Mouse (Mus musculus) embryonic facial prominence, embryonic 13.5 days (tissue): ENCODE results near the gene Exph5. TPM values are rescaled to one million over a fixed set of nuclear protein-coding genes. Genes with fewer than 3 reads are reported as not detected.

Experiments
- ATAC-seq: fragments of 200-750 bp; cut with Nextera tagmentation; 2 replicates; pipeline ENCODE4 v1.8.0; 2017; ENCODE audit warnings: low read depth; ENCODE audit not compliant: insufficient number of reproducible peaks, insufficient read depth, low FRiP score, low TSS enrichment
- H3K27ac ChIP-seq: fragments of 300-500 bp; sonication (generic); 2 replicates; pipeline ENCODE4 v1.5.1; 2015; ENCODE audit warnings: moderate library complexity, mild to moderate bottlenecking, inconsistent platforms
- H3K27me3 ChIP-seq: fragments of 300-500 bp; sonication (generic); 2 replicates; pipeline ENCODE4 v1.6.1; 2015; ENCODE audit warnings: mild to moderate bottlenecking, inconsistent platforms
- H3K36me3 ChIP-seq: fragments of 300-500 bp; sonication (generic); 2 replicates; pipeline ENCODE4 v1.6.1; 2015; ENCODE audit warnings: mild to moderate bottlenecking, inconsistent platforms
- H3K4me1 ChIP-seq: fragments of 300-500 bp; sonication (generic); 2 replicates; pipeline ENCODE4 v1.6.1; 2015; ENCODE audit warnings: inconsistent platforms
- H3K4me2 ChIP-seq: fragments of 300-500 bp; sonication (generic); 2 replicates; pipeline ENCODE4 v1.6.1; 2015; ENCODE audit warnings: moderate library complexity, mild to moderate bottlenecking, inconsistent platforms
- H3K4me3 ChIP-seq: fragments of 300-500 bp; sonication (generic); 2 replicates; pipeline ENCODE4 v1.5.1; 2015; ENCODE audit warnings: mild to moderate bottlenecking, inconsistent platforms
- H3K9ac ChIP-seq: fragments of 300-500 bp; sonication (generic); 2 replicates; pipeline ENCODE4 v1.6.1; 2015; ENCODE audit warnings: mild to moderate bottlenecking, inconsistent platforms
- H3K9me3 ChIP-seq: fragments of 300-500 bp; sonication (generic); 2 replicates; pipeline ENCODE4 v1.6.1; 2016; ENCODE audit warnings: inconsistent platforms
- WGBS: fragments of 180-500 bp; shearing (Covaris S2); methylation state at CpG from one replicate; pipeline ENCODE4 v1.1.7; 2015; ENCODE audit warnings: mixed read lengths; 5-methylcytosine and 5-hydroxymethylcytosine counted together
- polyA plus RNA-seq: library from polyadenylated mRNA; unstranded; fragments of >200 nt; fragmentation: Nextera tagmentation; extraction: Ambion mirVana; gene quantifications from 2 replicates; pipeline ENCODE4 v1.2.1, GENCODE M21; 2015

Exph5 gene
- 1.5 and 1.6 TPM in 2 replicates for polyA plus RNA-seq

DNA sequence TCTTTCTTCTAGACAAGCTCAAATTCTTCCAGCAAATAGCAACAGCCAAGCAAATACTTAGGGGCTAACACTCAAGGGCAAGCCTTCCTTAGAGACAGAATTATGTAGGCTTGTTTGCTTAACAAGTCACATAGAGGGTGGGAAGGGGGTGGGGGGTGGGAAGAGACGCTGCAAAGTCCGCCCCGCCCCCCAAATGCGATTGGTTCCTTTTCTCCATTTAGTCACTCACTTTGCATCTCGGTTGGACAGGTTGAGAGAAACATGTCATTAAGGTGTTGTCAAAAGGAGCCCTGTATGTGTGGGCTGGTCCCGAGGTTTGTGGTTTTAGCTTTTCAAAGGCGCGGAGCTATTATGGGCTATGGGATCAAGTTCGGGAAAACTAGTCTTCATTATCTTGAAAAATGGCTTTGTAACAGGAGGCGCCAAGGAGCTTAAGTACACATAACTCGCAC lies at the start of gene Exph5:
TSS of gene Exph5 (plus strand) at position 402 of the 452 bp plus-strand sequence.
- peak within 1 kb of the TSS; percentile 41 for H3K4me3 ChIP-seq
- H3K27ac ChIP-seq, result peak within 1 kb of the TSS; percentile 28; the same call in 1 of the 2 replicates
- WGBS, result under 1% methylated on average over 11 of the region's 11 CpGs
- peaks cover 11% of the 10 kb centered on the region; the same call in 1 of the 2 replicates for H3K4me1 ChIP-seq
- H3K9me3 ChIP-seq, result no peaks in the 10 kb centered on the region
- H3K27me3 ChIP-seq, result peaks cover 20% of the 10 kb centered on the region
- no peaks in the 10 kb centered on the region for H3K36me3 ChIP-seq
- peak within 1 kb of the TSS; percentile 23 for H3K9ac ChIP-seq
- H3K4me2 ChIP-seq, result peak within 1 kb of the TSS; percentile 62
- peak; percentile 83 for ATAC-seq

DNA sequence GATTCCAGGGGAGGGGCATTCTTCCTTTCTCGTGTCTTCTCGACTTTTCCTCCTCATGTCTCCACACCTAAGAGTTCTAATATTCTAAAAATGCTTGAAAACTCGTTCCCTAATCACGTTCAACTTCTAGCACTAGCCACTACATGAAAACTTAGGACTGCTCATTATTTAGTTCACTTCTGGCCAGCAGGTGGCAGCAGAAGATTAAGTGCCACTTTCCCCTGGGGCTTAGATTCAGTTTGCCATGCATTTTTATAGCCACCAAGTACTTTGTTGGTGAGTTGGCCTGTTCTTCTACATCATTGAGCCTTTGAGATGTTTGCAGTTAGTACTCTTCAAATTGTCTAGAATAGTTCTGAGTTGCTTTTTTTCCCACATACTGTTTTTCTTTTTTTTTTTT lies 47.1 kb upstream of the Exph5 start:
- Histone ChIP-seq H3K9me3 (no peaks in the 10 kb centered on the region), H3K4me1 (peaks cover 15% of the 10 kb centered on the region), H3K4me3 (no peak overlapping the region), H3K4me2 (no peak overlapping the region), H3K27ac (no peak overlapping the region), H3K27me3 (no peaks in the 10 kb centered on the region), H3K9ac (no peak overlapping the region), H3K36me3 (no peaks in the 10 kb centered on the region)
- WGBS, result 4% methylated on average over 4 of the region's 4 CpGs
- no peak for ATAC-seq

DNA sequence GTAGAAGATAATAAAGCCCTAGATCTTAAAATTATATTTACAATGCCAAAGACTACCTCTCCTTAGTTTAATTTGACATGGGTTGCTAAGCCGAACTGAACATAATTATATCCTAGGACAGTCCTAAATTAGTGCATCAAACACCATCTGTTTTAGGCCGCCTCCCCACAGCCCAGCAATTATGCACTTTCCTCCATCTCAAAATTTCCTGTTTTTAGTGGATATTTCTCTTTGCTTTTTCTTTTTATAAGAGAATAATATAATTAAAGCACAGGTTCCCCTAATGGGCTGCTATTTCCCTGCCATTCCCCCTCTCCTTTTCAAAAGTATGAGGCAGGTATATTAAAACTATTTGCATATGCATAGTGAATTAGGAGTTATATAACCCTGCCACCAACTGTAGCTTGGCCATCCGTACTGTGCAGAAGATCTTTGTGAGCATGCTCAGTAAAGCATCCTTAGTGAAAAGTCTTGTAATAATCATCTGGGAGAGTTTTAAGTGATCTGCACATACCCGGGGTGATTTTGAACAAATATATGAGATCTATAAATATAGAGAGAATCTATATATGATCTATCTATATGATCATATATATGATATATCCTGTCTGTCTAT lies 44.7 kb upstream of the Exph5 start:
- Histone ChIP-seq H3K4me2 (no peak overlapping the region), H3K9me3 (no peaks in the 10 kb centered on the region), H3K4me1 (peaks cover 15% of the 10 kb centered on the region), H3K36me3 (no peaks in the 10 kb centered on the region), H3K9ac (no peak overlapping the region), H3K27me3 (no peaks in the 10 kb centered on the region), H3K27ac (no peak overlapping the region), H3K4me3 (no peak overlapping the region)
- 73% methylated on average over 4 of the region's 4 CpGs for WGBS
- no peak for ATAC-seq

DNA sequence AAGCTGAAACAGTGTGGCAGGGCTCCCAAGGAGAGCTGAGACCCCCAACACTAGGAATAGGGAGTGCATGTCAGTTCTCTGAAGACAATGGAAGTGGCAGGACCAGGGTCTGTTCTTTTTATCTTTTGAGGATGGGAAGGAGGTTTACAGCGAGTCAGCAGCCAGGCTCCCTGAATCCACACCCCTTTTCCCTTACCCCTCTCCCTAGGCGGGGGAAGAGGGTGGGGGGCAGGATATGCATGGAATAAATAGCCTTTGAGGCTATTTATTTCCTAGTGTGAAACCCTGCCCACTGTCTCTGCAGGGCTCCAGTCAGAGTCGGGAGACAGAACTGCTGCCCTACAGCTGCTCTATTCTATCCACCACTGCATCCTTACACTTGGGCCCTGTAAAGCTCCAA lies 43.7 kb upstream of the Exph5 start:
- H3K9ac ChIP-seq, result peak overlapping the region; percentile 16; the same call in 1 of the 2 replicates
- no peaks in the 10 kb centered on the region for H3K9me3 ChIP-seq
- 7% methylated on average over 3 of the region's 3 CpGs for WGBS
- no peaks in the 10 kb centered on the region for H3K27me3 ChIP-seq
- ATAC-seq, result no peak
- no peaks in the 10 kb centered on the region for H3K36me3 ChIP-seq
- H3K27ac ChIP-seq, result peak overlapping the region; percentile 68
- peaks cover 15% of the 10 kb centered on the region for H3K4me1 ChIP-seq
- H3K4me3 ChIP-seq, result no peak overlapping the region
- H3K4me2 ChIP-seq, result peak overlapping the region; percentile 20; the same call in 1 of the 2 replicates

DNA sequence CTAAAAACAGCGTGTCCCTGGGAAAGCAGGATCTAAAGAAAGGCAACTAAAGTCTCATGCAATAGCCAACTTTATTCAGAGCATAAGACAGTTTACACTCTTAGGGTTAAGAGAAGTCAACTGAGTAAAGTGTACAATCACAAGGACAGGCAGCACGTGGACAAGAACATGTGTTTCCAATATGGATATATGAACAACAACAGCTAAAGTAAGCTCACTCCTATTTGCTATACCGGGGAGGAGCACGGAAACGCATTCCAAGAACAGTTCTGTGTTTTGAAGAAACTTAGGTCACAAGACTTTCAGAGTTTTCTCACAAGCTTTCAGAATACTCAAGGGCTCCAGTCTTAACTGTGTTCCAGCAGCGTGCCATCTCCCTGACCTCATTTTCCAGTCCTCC lies 43.3 kb upstream of the Exph5 start:
- 22% methylated on average over 6 of the region's 6 CpGs for WGBS
- Histone ChIP-seq H3K36me3 (no peaks in the 10 kb centered on the region), H3K27me3 (no peaks in the 10 kb centered on the region), H3K4me1 (peaks cover 15% of the 10 kb centered on the region), H3K27ac (peak overlapping the region; percentile 68), H3K9ac (peak overlapping the region; percentile 16; the same call in 1 of the 2 replicates), H3K9me3 (no peaks in the 10 kb centered on the region), H3K4me3 (no peak overlapping the region), H3K4me2 (peak overlapping the region; percentile 20; the same call in 1 of the 2 replicates)
- no peak for ATAC-seq

DNA sequence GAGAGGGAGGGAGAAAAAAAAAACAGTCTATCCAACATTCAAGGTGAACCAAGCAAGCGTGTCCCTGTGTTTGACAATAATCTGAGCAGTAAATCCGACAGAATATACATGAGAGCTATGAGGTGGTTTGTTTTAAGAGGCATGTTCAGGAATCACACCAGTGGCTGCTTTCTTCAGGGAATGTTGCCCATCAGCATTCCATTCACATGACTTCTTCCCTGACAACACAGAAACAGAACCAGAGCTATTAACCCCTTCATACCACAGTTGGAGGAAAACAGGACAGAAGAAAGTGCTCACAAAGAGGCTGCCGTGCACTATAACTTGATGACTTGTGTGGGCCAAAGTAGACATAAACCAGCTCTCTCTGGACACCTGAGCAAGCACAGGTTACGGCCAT lies 37.1 kb upstream of the Exph5 start:
- no peak for ATAC-seq
- H3K4me1 ChIP-seq, result no peaks in the 10 kb centered on the region
- 62% methylated on average over 4 of the region's 4 CpGs for WGBS

DNA sequence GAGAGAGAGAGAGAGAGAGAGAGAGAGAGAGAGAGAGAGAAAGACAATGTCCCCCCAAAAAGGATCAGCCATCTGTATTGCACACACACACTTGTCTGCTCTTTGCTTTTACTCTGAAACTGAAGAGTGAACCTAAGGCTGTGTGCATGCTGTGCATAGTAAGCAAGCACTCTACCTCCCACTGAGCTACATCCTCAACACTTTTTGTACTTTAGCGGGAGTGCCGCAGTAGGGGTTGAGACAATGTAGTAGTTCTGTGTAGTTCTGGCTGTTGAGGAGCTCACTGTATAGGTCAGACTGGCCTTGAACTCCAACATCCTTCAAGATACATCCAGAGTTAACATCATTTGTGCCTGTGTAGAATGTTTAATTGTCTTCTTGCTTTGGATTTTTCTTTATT lies 35.9 kb upstream of the Exph5 start:
- H3K36me3 ChIP-seq, result no peaks in the 10 kb centered on the region
- H3K27ac ChIP-seq, result no peak overlapping the region
- no peak overlapping the region for H3K4me3 ChIP-seq
- H3K9me3 ChIP-seq, result no peaks in the 10 kb centered on the region
- WGBS, result 60% methylated on average over 2 of the region's 2 CpGs
- no peaks in the 10 kb centered on the region for H3K27me3 ChIP-seq
- ATAC-seq, result no peak
- no peak overlapping the region for H3K9ac ChIP-seq
- H3K4me2 ChIP-seq, result no peak overlapping the region
- no peaks in the 10 kb centered on the region for H3K4me1 ChIP-seq

More for the DNA sequence above, 37.1 kb upstream of the Exph5 start:
- Histone ChIP-seq H3K9ac (no peak overlapping the region), H3K4me3 (no peak overlapping the region), H3K27ac (no peak overlapping the region), H3K9me3 (no peaks in the 10 kb centered on the region), H3K36me3 (no peaks in the 10 kb centered on the region), H3K27me3 (no peaks in the 10 kb centered on the region), H3K4me2 (no peak overlapping the region)

DNA sequence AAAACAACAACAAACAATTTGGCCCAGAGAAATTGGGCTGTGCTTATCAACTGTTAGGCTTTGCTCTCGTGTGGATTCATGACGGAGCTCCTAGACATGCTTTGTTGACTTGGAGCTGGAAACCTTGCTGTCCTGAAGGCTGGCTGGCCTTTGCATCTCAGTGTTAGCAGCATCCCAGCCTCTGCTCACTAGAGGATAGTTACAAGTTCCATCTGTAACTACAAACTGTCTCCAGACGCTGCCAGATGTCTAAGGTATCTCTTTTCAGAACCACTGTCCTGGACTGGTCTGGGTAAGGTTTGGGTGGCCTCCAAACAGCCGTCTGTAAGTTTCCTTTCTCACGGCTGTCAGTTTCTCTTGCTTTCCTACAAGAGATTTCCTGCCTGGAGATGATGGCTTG lies 33.4 kb upstream of the Exph5 start:
- no peak overlapping the region for H3K9ac ChIP-seq
- no peak overlapping the region for H3K27ac ChIP-seq
- H3K27me3 ChIP-seq, result no peaks in the 10 kb centered on the region
- H3K4me3 ChIP-seq, result no peak overlapping the region
- H3K4me1 ChIP-seq, result peaks cover 6% of the 10 kb centered on the region; the same call in 1 of the 2 replicates
- no peak for ATAC-seq
- H3K4me2 ChIP-seq, result no peak overlapping the region
- H3K9me3 ChIP-seq, result no peaks in the 10 kb centered on the region
- no peaks in the 10 kb centered on the region for H3K36me3 ChIP-seq
- WGBS, result 61% methylated on average over 5 of the region's 5 CpGs

DNA sequence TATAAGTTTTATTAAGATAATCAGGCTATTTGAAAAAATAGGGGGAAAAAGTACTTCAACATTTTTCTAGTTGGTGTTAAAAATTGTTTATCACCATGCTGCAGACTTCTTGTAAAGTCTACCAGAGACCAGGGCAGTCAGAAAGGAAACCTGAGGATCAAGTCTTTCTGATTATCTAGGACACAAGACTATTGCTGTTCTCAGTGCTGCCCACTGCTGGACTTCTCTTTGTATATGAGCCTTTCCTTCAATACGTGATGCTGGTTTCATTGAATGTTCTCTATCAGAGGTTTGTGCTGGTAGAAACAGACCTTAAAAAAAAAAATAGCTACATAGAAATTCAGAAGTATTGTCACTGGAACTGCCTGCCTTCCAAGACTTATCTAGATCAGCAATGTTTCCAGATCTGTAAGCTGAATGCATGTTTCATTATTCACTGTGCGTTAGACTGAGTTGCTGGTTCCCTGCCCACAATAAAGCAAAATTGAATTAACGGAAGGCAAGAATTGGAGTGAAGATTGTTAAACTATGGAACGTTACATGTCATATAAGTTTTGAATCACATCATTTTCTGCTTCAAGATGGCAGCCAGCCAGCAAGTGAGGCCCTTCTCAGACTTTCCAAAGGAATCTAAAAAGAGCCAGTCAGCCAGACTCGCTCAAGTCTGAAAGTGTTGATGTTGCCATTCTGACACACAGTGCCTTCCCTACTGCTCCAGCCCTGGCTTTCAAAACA lies 32.6 kb upstream of the Exph5 start:
- no peak overlapping the region for H3K9ac ChIP-seq
- no peaks in the 10 kb centered on the region for H3K9me3 ChIP-seq
- ATAC-seq, result no peak
- no peak overlapping the region for H3K4me3 ChIP-seq
- 67% methylated on average over 5 of the region's 5 CpGs for WGBS
- no peak overlapping the region for H3K4me2 ChIP-seq
- no peaks in the 10 kb centered on the region for H3K36me3 ChIP-seq
- H3K27ac ChIP-seq, result no peak overlapping the region
- H3K27me3 ChIP-seq, result no peaks in the 10 kb centered on the region
- H3K4me1 ChIP-seq, result peaks cover 6% of the 10 kb centered on the region; the same call in 1 of the 2 replicates

DNA sequence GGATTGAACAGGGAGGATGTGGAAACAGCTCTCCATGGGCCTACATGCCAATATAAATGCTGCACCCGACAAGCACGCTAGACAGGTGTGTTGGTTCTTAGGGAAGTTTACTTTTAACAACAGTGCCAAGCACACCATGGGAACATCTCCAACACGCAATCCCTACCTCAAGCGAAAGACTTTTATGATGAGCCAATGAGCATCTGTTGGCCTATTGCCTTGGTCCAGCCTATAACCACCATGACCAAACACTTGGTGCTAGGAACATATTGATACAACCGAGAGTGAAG lies 32.1 kb upstream of the Exph5 start:
- Histone ChIP-seq H3K36me3 (no peaks in the 10 kb centered on the region), H3K4me1 (peaks cover 6% of the 10 kb centered on the region; the same call in 1 of the 2 replicates), H3K4me3 (no peak overlapping the region), H3K27me3 (no peaks in the 10 kb centered on the region), H3K9me3 (no peaks in the 10 kb centered on the region), H3K9ac (no peak overlapping the region), H3K27ac (no peak overlapping the region), H3K4me2 (no peak overlapping the region)
- ATAC-seq, result no peak
- WGBS, result 95% methylated on average over 5 of the region's 5 CpGs

DNA sequence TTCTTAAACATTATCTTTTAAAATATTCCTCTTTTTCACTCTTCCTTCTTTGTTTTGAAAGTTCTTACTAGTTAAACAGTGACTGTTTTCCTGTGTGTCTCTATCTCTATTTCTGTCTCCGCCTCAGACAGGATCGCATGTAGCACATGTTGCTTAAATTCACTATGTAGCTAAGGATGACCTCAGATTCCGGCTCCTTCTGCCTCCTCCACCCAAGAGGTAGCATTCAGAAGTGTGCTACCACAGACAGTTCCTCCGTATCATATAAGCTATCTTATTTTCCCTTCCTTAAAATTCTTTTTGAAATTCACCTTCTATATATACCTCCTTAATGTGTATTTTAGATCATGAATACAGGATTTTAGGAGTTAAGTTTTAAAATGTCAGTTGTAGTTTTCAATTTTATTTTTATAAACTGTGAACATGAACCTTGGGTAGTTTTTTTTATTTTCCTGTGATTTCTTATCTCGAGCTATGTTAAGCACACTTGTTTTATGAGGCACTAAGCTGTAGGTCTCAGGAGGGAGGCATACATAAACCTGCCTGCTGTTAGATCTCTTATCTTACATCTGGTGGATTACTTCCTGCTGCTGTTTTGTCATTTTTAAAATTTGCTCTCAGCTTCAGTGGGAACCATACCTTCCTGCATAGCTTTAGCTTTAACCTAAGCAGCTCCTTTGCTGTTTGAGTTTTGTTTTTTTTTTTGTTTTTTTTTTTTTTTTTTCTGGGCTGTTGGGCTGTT lies 30.0 kb upstream of the Exph5 start:
- H3K4me3 ChIP-seq, result no peak overlapping the region
- 71% methylated on average over 5 of the region's 5 CpGs for WGBS
- H3K9me3 ChIP-seq, result 0 out of 2 replicates have a peak, but pooled peaks cover 4% of the 10 kb centered on the region
- H3K27ac ChIP-seq, result no peak overlapping the region
- H3K27me3 ChIP-seq, result no peaks in the 10 kb centered on the region
- no peak for ATAC-seq
- peaks cover 6% of the 10 kb centered on the region; the same call in 1 of the 2 replicates for H3K4me1 ChIP-seq
- H3K9ac ChIP-seq, result no peak overlapping the region
- H3K36me3 ChIP-seq, result no peaks in the 10 kb centered on the region
- no peak overlapping the region for H3K4me2 ChIP-seq
